9 mouse cellular contexts compared by ENCODE assay signal in the genomic region with DNA sequence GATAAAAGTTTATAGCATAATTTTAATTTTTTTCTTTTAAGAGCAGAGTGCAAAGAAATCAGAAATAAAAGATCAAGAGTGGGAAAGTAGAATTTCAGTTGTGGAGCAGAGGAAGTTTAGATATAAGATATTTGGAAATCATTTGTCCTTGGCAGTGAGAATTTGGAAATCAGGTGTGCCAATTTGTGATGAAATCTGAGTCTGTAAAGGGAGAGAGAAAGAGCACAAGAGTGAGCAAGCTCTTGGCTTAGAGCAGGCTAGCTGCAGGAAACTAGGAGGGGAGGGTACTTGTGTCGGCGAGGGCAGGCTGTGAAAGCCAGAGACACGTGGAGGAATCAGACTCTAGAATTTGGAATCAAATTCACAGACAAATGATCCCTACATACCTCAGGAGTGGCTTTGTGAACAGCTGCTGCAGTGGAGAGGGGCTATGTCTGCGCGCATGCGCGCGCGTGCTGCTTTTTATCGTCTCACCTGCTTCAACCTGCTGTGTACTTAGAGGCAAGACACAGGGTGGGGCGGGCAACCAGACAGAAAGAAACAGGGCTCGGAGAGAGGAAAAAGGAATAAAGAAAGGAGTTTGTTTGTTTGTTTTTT. TPM values are rescaled to one million over a fixed set of nuclear protein-coding genes. Genes with fewer than 3 reads are reported as not detected.
DNase-seq lines count a peak whose midpoint lies in the region; ATAC-seq and TF ChIP-seq lines count a peak whose summit lies in the region.
"Had no signal": no experiment of that assay in that cellular context is flagged by ENCODE, and none has a peak within 500 bp of the region (broad histone marks: within the 10 kb centered on the region; RNA-seq: fewer than 3 reads in every experiment).

No protein-coding gene starts in this region.

- no peak for TF ChIP-seq CTCF in E14TG2a.4 (conservative IDR thresholded peaks at IDR 0.05; ENCODE audit: low read length)

- no peak overlapping the region for H3K9ac ChIP-seq in forebrain, embryonic 14.5 days (ENCODE audit: low read length)
- no peak overlapping the region for H3K9ac ChIP-seq in stomach, embryonic 16.5 days (ENCODE audit: low read length)
- H3K9ac ChIP-seq: liver, embryonic 14.5 days had no signal

- no peak for ATAC-seq in forebrain, embryonic 14.5 days
- ATAC-seq in stomach, embryonic 16.5 days (ENCODE audit: insufficient read depth, low FRiP score): 0 out of 2 replicates have a peak, but pooled peaks have one; percentile 71

- no peaks in the 10 kb centered on the region for H3K36me3 ChIP-seq in E14TG2a.4 (ENCODE audit: insufficient read depth, low read length)
- no peaks in the 10 kb centered on the region for H3K36me3 ChIP-seq in forebrain, embryonic 14.5 days (ENCODE audit: control insufficient read depth, insufficient read depth, low read length)
- H3K36me3 ChIP-seq in stomach, embryonic 16.5 days (ENCODE audit: control insufficient read depth, insufficient read depth, low read length): no peaks in the 10 kb centered on the region

- no peaks in the 10 kb centered on the region for H3K9me3 ChIP-seq in E14TG2a.4 (ENCODE audit: low read length)
- H3K9me3 ChIP-seq in forebrain, embryonic 14.5 days (replicated peaks; ENCODE audit: control insufficient read depth, low read length): no peaks in the 10 kb centered on the region
- H3K9me3 ChIP-seq in stomach, embryonic 16.5 days (replicated peaks; ENCODE audit: control insufficient read depth, low read length): no peaks in the 10 kb centered on the region

- DNase-seq in WW6 (ENCODE audit: low read depth, low spot score): peak; percentile 53
- DNase-seq in forebrain, embryonic 14.5 days (ENCODE audit: low spot score): no peak
- peak; percentile 67 for DNase-seq in kidney, postnatal 14 days
- no peak for DNase-seq in liver
- DNase-seq in frontal cortex, postnatal 14 days (ENCODE audit: low spot score in 2 of 2): no peak
- no peak for DNase-seq in frontal cortex, postnatal 25 days (ENCODE audit: low spot score in 2 of 2)

- H3K4me2 ChIP-seq in forebrain, embryonic 14.5 days (ENCODE audit: low read length): peak overlapping the region; percentile 27
- peak overlapping the region; percentile 39 for H3K4me2 ChIP-seq in stomach, embryonic 16.5 days (ENCODE audit: low read depth, low read length)

- H3K27ac ChIP-seq in forebrain, embryonic 14.5 days (ENCODE audit: low read depth, low read length): no peak overlapping the region
- H3K27ac ChIP-seq in stomach, embryonic 16.5 days (ENCODE audit: low read length): no peak overlapping the region
- H3K27ac ChIP-seq: liver, embryonic 14.5 days had no signal

- H3K4me3 ChIP-seq in E14TG2a.4 (replicated peaks; ENCODE audit: low read length): 0 out of 2 replicates have a peak overlapping the region, but pooled peaks have one; percentile 17
- H3K4me3 ChIP-seq in forebrain, embryonic 14.5 days (ENCODE audit: low read depth, low read length): no peak overlapping the region; the same call in 1 of the 2 replicates
- H3K4me3 ChIP-seq in stomach, embryonic 16.5 days (replicated peaks; ENCODE audit: low read length): peak overlapping the region; percentile 12; the same call in 1 of the 2 replicates

- WGBS in forebrain, embryonic 14.5 days: 56% methylated on average over 12 of the region's 12 CpGs
- 35% methylated on average over 12 of the region's 12 CpGs for WGBS in stomach, embryonic 16.5 days

- peaks cover 20% of the 10 kb centered on the region for H3K4me1 ChIP-seq in E14TG2a.4 (replicated peaks; ENCODE audit: low read depth, low read length)
- peaks cover 6% of the 10 kb centered on the region; the same call in 1 of the 2 replicates for H3K4me1 ChIP-seq in forebrain, embryonic 14.5 days (ENCODE audit: control insufficient read depth, insufficient read depth, low read length)
- peaks cover 10% of the 10 kb centered on the region; the same call in 1 of the 2 replicates for H3K4me1 ChIP-seq in stomach, embryonic 16.5 days (ENCODE audit: control insufficient read depth, insufficient read depth, low read length)

- peaks cover 9% of the 10 kb centered on the region; the same call in 1 of the 2 replicates for H3K27me3 ChIP-seq in E14TG2a.4 (ENCODE audit: insufficient read depth, low read length)
- H3K27me3 ChIP-seq in forebrain, embryonic 14.5 days (replicated peaks; ENCODE audit: control insufficient read depth, insufficient read depth, low read length): no peaks in the 10 kb centered on the region
- H3K27me3 ChIP-seq in stomach, embryonic 16.5 days (ENCODE audit: control insufficient read depth, insufficient read depth, low read length): no peaks in the 10 kb centered on the region

RNA-seq across cellular contexts. Expression of a gene that starts 8.3 kb away (rescaled TPM):
- 51.6 and 65.7 TPM in 2 replicates for polyA plus RNA-seq in forebrain, embryonic 14.5 days (2014; fragmentation: Nextera tagmentation; extraction: Ambion mirVana)
- polyA plus RNA-seq in stomach, embryonic 16.5 days (2015; fragmentation: Nextera tagmentation; extraction: Ambion mirVana): 402 and 454 TPM in 2 replicates

RNA-seq across cellular contexts. Expression of a gene that starts 17.3 kb away (rescaled TPM):
- polyA plus RNA-seq in forebrain, embryonic 14.5 days (2014; fragmentation: Nextera tagmentation; extraction: Ambion mirVana): 59.0 and 75.8 TPM in 2 replicates
- 41.0 and 48.8 TPM in 2 replicates for polyA plus RNA-seq in stomach, embryonic 16.5 days (2015; fragmentation: Nextera tagmentation; extraction: Ambion mirVana)

RNA-seq across cellular contexts. Expression of a gene that starts 23.0 kb away (rescaled TPM):
- polyA plus RNA-seq in forebrain, embryonic 14.5 days (2014; fragmentation: Nextera tagmentation; extraction: Ambion mirVana): 6.9 and 10.3 TPM in 2 replicates
- 2.2 and 2.4 TPM in 2 replicates for polyA plus RNA-seq in stomach, embryonic 16.5 days (2015; fragmentation: Nextera tagmentation; extraction: Ambion mirVana)

RNA-seq across cellular contexts. Expression of a gene that starts 28.1 kb away (rescaled TPM):
- polyA plus RNA-seq in forebrain, embryonic 14.5 days (2014; fragmentation: Nextera tagmentation; extraction: Ambion mirVana): 38.9 and 55.5 TPM in 2 replicates
- polyA plus RNA-seq in stomach, embryonic 16.5 days (2015; fragmentation: Nextera tagmentation; extraction: Ambion mirVana): 21.9 and 24.3 TPM in 2 replicates

Comparison
In these comparisons a context has a peak if more than half of its experiments do, and no peak if none do; other contexts are left out.
1. DNase-seq: peak in WW6 (single experiment) and kidney, postnatal 14 days (single experiment); none in forebrain, embryonic 14.5 days (single experiment), liver (single experiment), frontal cortex, postnatal 14 days (0 of 2) and frontal cortex, postnatal 25 days (0 of 2).